Mouse (Mus musculus): ENCODE results near the gene Ccr4.

Gene Ccr4

GRCm38 (mm10) chr9:114504816-114505215 is at the start of gene Ccr4:
Gene Ccr4, minus strand, starts transcription at chr9:114504916.
- DNase-seq = no peak

DNA sequence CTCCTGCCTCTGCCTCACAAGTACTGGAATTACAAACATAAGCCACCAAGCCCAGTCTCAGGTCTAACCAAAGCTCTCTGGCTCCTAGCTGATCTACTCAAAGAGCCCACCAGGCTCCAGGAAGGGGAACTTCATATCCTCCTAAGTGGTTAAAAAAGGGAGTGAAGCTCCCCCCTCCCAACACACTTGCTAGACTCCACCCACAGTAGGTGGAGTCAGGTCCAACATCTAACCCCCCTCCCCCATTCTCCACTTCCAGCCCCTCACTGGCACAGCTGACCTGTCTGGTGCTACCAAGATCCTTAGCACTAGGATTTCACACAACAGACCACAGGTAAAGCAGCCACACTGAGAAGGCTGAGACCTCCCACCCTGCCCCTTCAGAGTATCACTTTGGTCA is 49.1 kb upstream of the Ccr4 start:
- no peak for DNase-seq

DNA sequence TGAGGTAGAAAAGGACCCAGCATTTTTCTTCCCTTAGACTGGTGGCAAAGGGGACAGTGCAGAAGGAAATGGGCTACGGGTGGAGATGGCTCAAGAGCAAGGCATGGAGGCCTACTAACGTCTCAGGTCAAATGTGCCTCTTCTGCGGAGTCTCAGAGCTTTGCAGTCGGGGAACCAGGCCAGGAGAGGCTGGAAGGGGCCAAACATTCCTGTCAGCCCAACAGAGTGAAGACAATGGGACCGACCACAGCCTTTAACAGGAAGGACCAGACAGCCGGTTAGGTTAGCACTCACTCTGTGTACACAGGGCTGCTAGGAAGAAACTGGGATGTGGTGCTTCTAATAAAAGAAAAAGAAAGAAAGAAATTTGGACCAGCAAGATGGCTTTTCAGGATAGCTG is 45.3 kb upstream of the Ccr4 start:
- DNase-seq = no peak

GRCm38 (mm10) chr9:114549117-114549516 is 44.4 kb upstream of the Ccr4 start:
- no peak for DNase-seq

DNA sequence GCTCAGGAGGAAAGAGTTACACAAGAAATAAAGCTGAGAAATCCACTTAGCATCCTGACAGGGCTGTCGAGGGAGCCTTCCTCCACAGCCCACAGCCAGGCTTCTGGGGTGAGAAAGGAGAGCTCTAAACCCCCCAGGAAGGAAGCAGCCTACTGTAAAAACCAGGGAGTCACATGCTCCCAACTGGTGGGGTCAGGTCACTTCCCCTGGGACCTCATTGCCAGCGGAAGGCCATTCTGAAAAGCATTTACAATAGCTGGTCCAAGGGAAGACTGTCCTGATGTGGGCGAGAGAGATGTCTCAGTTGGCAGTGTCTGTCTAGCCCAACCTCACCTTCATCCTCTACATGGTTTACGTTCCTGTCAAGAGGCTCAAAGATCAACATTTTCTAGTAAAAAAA is 43.8 kb upstream of the Ccr4 start:
- DNase-seq = no peak

GRCm38 (mm10) chr9:114547643-114548077 is 42.9 kb upstream of the Ccr4 start:
- no peak for DNase-seq

GRCm38 (mm10) chr9:114546765-114547164 is 42.0 kb upstream of the Ccr4 start:
- DNase-seq = no peak

DNA sequence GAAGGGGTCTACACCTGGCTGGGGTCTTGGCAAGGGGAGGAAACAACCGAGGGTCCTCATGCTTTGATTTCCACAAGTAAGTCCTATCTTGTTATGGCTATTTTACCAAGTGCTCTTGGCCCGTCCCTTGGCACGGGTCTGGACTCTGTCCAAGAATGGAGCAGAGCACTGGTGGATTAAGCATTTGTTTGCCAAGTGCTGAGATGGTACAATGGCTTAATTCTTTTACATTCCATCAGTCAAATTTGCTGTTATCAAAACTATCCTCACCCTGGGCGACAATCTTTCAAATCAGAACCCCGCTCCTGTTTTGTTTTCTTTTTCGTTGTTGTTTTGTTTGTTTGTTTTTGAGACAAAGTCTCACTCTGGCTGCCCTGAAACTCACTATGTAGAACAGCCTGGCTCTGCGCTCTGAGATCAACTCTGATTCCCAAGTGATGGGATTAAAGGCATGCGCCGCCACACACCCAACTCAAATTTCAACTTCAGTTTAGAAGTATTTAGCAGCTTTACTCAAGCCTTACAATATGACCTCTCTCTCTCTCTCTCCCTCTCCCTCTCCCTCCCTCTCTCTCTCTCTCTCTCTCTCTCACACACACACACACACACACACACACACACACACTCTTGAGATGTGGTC is 40.2 kb upstream of the Ccr4 start:
- DNase-seq = no peak

- no peak for DNase-seq
Measured at GRCm38 (mm10) chr9:114543882-114544753, 39.4 kb upstream of the Ccr4 start.

GRCm38 (mm10) chr9:114541279-114541741 is 36.6 kb upstream of the Ccr4 start:
- DNase-seq = no peak

DNA sequence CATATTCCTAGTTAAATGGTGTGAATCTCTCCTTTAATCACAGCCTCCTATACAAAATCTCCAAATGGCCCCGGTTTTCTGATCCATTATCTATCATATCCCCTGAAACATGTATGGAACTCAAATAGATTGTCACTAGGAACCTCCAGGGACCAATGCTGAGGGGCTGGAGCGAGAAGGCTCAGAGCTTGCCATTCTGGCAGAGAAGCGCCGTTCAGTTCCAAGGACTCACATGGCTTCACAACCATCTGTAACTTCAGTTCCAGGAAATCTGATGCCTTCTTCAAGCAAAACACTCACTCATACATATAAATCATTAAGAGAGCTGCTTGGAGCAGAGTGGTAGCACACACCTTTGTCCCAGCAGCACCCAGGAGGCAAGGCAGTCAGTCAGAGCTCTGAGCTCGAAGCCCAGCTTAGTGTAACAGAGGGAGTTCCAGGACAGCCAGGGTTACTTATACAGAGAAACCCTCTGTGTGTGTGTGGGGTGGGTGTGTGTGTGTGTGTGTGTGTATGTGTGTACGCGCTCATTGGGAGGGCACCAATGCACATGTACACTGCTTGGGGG is 34.4 kb upstream of the Ccr4 start:
- DNase-seq = no peak

GRCm38 (mm10) chr9:114536628-114537027 is 31.9 kb upstream of the Ccr4 start:
- no peak for DNase-seq

DNA sequence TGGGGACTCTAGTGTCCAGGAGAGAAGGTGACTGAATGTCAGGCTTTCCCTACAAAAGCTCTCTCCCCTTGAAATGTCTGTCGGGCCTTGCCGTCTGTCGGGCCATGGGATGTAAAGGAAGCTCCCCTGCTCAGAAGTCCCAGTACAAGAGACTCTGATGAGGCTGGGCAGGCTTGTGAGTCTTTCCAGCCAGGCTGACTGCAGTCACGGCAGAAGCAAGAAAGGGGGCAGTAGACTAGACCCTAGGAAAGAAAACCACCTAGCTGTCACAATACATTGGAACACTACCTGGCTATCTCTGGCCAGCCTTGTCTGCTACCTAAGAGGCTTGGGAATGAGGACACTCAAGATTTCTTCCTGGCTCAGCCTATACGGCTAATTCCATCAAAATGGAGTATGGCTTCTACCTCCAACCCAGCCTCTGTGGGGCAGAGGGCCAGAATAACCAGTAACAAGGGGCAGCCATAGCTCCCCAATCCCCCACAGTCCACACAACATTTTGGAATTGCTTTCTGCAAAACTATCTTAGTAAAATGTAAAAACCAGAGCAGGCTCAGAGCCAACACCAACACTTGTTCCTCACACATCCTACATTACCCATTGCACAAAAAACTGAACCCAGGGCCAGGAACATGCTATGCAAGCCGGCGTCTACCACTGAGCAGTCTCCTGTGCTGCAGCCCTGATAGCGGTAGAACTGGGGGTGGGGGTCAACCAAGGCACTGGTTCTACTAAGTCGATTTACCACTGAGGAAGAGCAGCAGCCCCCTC is 30.2 kb upstream of the Ccr4 start:
- peak; percentile 11 for DNase-seq

GRCm38 (mm10) chr9:114533848-114534247 is 29.1 kb upstream of the Ccr4 start:
- no peak for DNase-seq

- no peak for DNase-seq
Measured at GRCm38 (mm10) chr9:114531276-114531675, 26.6 kb upstream of the Ccr4 start.

- no peak for DNase-seq
Measured at GRCm38 (mm10) chr9:114528680-114529048, 23.9 kb upstream of the Ccr4 start.

- no peak for DNase-seq
Measured at GRCm38 (mm10) chr9:114527992-114528679, 23.4 kb upstream of the Ccr4 start.

- DNase-seq = no peak
Measured at GRCm38 (mm10) chr9:114527085-114527484, 22.4 kb upstream of the Ccr4 start.

DNA sequence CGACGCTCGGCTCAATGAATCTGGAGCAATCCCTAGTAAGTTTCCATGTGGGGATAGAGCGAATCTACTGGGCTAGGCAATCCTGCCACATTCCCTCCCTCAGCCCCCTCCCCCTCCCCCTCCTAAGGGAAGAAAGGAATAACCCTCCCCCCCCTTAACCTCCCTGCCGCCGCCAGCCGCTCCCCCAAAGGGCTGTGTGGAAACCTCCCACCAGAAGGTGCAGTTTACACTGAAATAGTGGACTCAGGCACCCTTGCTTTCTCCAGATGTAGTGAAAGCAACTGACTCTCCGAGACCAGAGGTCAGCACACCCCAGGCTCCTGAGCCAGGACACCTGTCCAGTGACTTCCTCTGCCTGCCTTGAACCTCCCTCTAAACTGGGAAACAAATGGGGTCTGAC is 21.9 kb upstream of the Ccr4 start:
- no peak for DNase-seq

DNA sequence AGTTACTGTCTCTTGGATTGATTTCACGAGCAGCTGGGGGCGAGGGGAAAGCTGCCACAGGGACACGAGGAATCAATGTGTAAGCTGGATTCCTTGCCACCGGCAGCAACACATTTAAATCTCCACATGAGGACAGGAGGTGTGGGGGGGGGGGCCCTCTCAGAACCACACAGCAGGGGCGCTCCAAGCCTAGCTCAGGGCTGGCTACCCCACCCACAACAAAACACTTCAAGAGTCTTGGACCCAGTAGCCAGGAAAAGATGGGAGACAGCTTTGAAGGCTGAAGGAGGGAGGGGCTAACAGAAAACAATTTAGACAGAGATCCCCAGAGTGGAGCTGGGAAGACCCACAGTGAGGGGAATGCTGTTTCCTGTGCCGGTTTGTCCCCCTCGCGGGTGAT is 21.2 kb upstream of the Ccr4 start:
- no peak for DNase-seq

DNA sequence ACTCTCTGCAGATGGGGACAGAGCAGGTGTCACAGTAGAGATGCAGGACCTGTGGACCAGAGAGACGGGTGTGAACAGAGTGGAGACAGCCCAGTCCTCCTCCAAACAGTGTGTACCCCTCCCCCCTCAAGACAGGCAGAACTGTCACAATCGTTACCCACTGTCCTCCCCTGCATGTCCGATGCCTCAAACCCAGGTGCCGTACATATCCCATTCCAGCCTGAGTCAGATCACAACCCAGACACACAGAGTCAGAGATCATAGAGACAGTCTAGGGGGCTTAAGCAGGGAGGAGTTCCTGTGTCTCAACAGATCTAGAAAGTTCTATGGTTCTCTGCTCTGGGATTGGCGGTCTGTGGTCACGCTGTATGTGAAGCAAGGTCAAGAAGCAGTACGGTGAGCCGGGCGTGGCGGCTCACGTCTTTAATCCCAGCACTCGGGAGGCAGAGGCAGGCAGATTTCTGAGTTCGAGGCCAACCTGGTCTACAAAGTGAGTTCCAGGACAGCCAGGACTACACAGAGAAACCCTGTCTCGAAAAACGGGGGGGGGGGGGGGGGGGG is 20.4 kb upstream of the Ccr4 start:
- DNase-seq = no peak

DNA sequence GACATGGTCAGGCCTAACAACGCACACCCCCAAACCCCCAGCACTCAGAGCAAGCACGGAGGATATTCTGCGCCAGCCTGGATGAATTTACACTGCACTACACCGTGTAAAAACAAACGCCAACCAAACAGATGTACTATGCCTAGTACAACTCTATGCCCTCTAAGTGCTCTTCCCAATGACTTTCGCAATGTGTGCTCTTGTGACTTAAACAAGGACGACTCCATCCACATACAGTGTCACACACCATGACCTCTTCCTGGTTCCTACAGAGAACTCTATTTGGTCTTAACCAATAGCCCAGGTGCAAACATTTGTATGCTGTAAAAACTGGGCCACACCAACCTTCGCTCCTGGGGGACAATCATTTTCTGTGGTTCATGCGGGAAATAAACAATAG is 17.8 kb upstream of the Ccr4 start:
- DNase-seq = no peak

Data from layer of hippocampus, adult 9-11 months (tissue).